Mouse (Mus musculus): ENCODE results near the gene Zc3hav1l. TPM values are rescaled to one million over a fixed set of nuclear protein-coding genes. Genes with fewer than 3 reads are reported as not detected.

Gene Zc3hav1l
- total RNA-seq (2021), result 1 to 10 TPM; 1.1 to 1.3 TPM
- long read RNA-seq, experiment 1, full-length matches to known transcripts, result 1 of 2 reads
- long read RNA-seq, experiment 1, partial matches to known transcripts, result 0 of 2 reads
- long read RNA-seq, experiment 1, other reads (novel, unspliced or antisense), result 1 of 2 reads
- long read RNA-seq, experiment 2, result 0 reads

GRCm38 (mm10) chr6:38298761-38299401, at the start of gene Zc3hav1l:
Gene Zc3hav1l (minus strand): TSS chr6:38299259.
- peak; percentile 65 to 72 for DNase-seq

- DNase-seq, result no peak
Measured at GRCm38 (mm10) chr6:38347875-38348274, 48.8 kb upstream of the Zc3hav1l start.

- DNase-seq, result peak; percentile 83 to 89
Measured at GRCm38 (mm10) chr6:38345796-38346195, 46.7 kb upstream of the Zc3hav1l start.

- no peak for DNase-seq
Measured at GRCm38 (mm10) chr6:38344006-38344670, 45.1 kb upstream of the Zc3hav1l start.

GRCm38 (mm10) chr6:38343581-38343980, 44.5 kb upstream of the Zc3hav1l start:
- DNase-seq, result no peak

GRCm38 (mm10) chr6:38342666-38342992, 43.6 kb upstream of the Zc3hav1l start:
- DNase-seq, result no peak

GRCm38 (mm10) chr6:38341751-38342665, 42.9 kb upstream of the Zc3hav1l start:
- DNase-seq, result peak in 1 of 2 experiments; percentile 13

GRCm38 (mm10) chr6:38339078-38339477, 40.0 kb upstream of the Zc3hav1l start:
- DNase-seq, result no peak

GRCm38 (mm10) chr6:38337951-38338350, 38.9 kb upstream of the Zc3hav1l start:
- DNase-seq, result peak; percentile 63 to 76

- peak in 1 of 2 experiments; percentile 17 for DNase-seq
Measured at GRCm38 (mm10) chr6:38337166-38337705, 38.2 kb upstream of the Zc3hav1l start.

GRCm38 (mm10) chr6:38335264-38335663, 36.2 kb upstream of the Zc3hav1l start:
- DNase-seq, result no peak

- peak in 1 of 2 experiments; percentile 30 for DNase-seq
Measured at GRCm38 (mm10) chr6:38326596-38326995, 27.5 kb upstream of the Zc3hav1l start.

- DNase-seq, result no peak
Measured at GRCm38 (mm10) chr6:38320621-38321020, 21.6 kb upstream of the Zc3hav1l start.

- DNase-seq, result no peak
Measured at GRCm38 (mm10) chr6:38316050-38316449, 17.0 kb upstream of the Zc3hav1l start.

GRCm38 (mm10) chr6:38309741-38310140, 10.7 kb upstream of the Zc3hav1l start:
- DNase-seq, result no peak

- peak in 1 of 2 experiments; percentile 14 for DNase-seq
Measured at GRCm38 (mm10) chr6:38304981-38305380, 5.9 kb upstream of the Zc3hav1l start.

- peak in 1 of 2 experiments; percentile 19 for DNase-seq
Measured at GRCm38 (mm10) chr6:38298246-38298635, 818 bp downstream of the Zc3hav1l start.

- no peak for DNase-seq
Measured at GRCm38 (mm10) chr6:38297580-38298245, 1.3 kb downstream of the Zc3hav1l start.

GRCm38 (mm10) chr6:38293708-38294107, 5.4 kb downstream of the Zc3hav1l start:
- DNase-seq, result no peak

GRCm38 (mm10) chr6:38292871-38293646, 6.0 kb downstream of the Zc3hav1l start:
- DNase-seq, result no peak

- no peak for DNase-seq
Measured at GRCm38 (mm10) chr6:38284422-38284821, 14.6 kb downstream of the Zc3hav1l start.
